Mouse (Mus musculus): ENCODE data around the gene Vmn2r50. TPM values are rescaled to one million over a fixed set of nuclear protein-coding genes. Genes with fewer than 3 reads are reported as not detected.
"Not testable (repeated sequence)": the region's sequence is repeated elsewhere in the genome, so short reads cannot be mapped to it uniquely, and the experiment has no call there.

Vmn2r50 gene
- not detected in 2 replicates for polyA plus RNA-seq (2015; fragmentation: Nextera tagmentation; extraction: Ambion mirVana)

GRCm38 (mm10) chr7:10053196-10053595, at the start of gene Vmn2r50:
TSS of gene Vmn2r50 (minus strand) at chr7:10053296.
- not testable (repeated sequence) for H3K4me2 ChIP-seq; H3K9ac ChIP-seq; H3K9me3 ChIP-seq (replicated peaks); H3K27me3 ChIP-seq; H3K4me1 ChIP-seq; H3K4me3 ChIP-seq (replicated peaks); H3K36me3 ChIP-seq; H3K27ac ChIP-seq; ATAC-seq (replicated peaks; ENCODE audit: low FRiP score)

GRCm38 (mm10) chr7:9992157-9992556, 60.9 kb downstream of the Vmn2r50 start, which contains the start of gene Vmn2r49:
TSS of gene Vmn2r49 (minus strand) at chr7:9992257.
- H3K36me3 ChIP-seq; ATAC-seq (replicated peaks; ENCODE audit: low FRiP score); H3K27me3 ChIP-seq; H3K4me1 ChIP-seq; H3K27ac ChIP-seq; H3K4me3 ChIP-seq (replicated peaks); H3K9me3 ChIP-seq (replicated peaks); H3K9ac ChIP-seq; H3K4me2 ChIP-seq: not testable (repeated sequence)
- WGBS, result 67% methylated on average over 1 of the region's 2 CpGs

Other genes starting within 250 kb of the Vmn2r50 start
- not detected in 2 replicates for gene Vmn2r47, start 212.0 kb downstream of the Vmn2r50 start, polyA plus RNA-seq (2015; fragmentation: Nextera tagmentation; extraction: Ambion mirVana)
- not detected in 2 replicates for gene Vmn2r48, start 99.7 kb downstream of the Vmn2r50 start, polyA plus RNA-seq (2015; fragmentation: Nextera tagmentation; extraction: Ambion mirVana)
- gene Vmn2r49, start 61.0 kb downstream of the Vmn2r50 start, polyA plus RNA-seq (2015; fragmentation: Nextera tagmentation; extraction: Ambion mirVana), result not detected in 2 replicates
- gene Vmn2r51, start 52.4 kb upstream of the Vmn2r50 start, polyA plus RNA-seq (2015; fragmentation: Nextera tagmentation; extraction: Ambion mirVana), result not detected in 2 replicates
- not detected in 2 replicates for gene Vmn2r52, start 123.3 kb upstream of the Vmn2r50 start, polyA plus RNA-seq (2015; fragmentation: Nextera tagmentation; extraction: Ambion mirVana)
- not detected in 2 replicates for gene Vmn1r66, start 224.7 kb upstream of the Vmn2r50 start, polyA plus RNA-seq (2015; fragmentation: Nextera tagmentation; extraction: Ambion mirVana)

Data from kidney, embryonic 15.5 days (tissue).